Mouse (Mus musculus): ENCODE measurements around the gene Rab33b. TPM values are rescaled to one million over a fixed set of nuclear protein-coding genes. Genes with fewer than 3 reads are reported as not detected.

Rab33b gene
- total RNA-seq, 2 experiments from 2014 or later: 7.3 to 8.3 TPM

GRCm38 (mm10) chr3:51511983-51512382 is 28.3 kb downstream of the Rab33b start:
- DNase-seq: no peak

GRCm38 (mm10) chr3:51517467-51517866 is 33.7 kb downstream of the Rab33b start:
- no peak for DNase-seq

- no peak for DNase-seq
Observed at GRCm38 (mm10) chr3:51517878-51518762, 34.4 kb downstream of the Rab33b start.

GRCm38 (mm10) chr3:51518763-51519121 is 35.0 kb downstream of the Rab33b start:
- DNase-seq: no peak

- DNase-seq: no peak
Observed at GRCm38 (mm10) chr3:51521262-51521661, 37.5 kb downstream of the Rab33b start.

- DNase-seq: no peak
Observed at GRCm38 (mm10) chr3:51525186-51525785, 41.6 kb downstream of the Rab33b start.

- no peak for DNase-seq
Observed at GRCm38 (mm10) chr3:51526891-51527290, 43.2 kb downstream of the Rab33b start.

- peak; percentile 35 for DNase-seq
Observed at GRCm38 (mm10) chr3:51531473-51532281, 48.0 kb downstream of the Rab33b start.

- DNase-seq: no peak
Observed at GRCm38 (mm10) chr3:51532282-51532620, 48.5 kb downstream of the Rab33b start.

GRCm38 (mm10) chr3:51533573-51533972 is 49.9 kb downstream of the Rab33b start:
- no peak for DNase-seq

- DNase-seq: no peak
Observed at GRCm38 (mm10) chr3:51534013-51534412, 50.3 kb downstream of the Rab33b start.

- DNase-seq: peak; percentile 29
Observed at GRCm38 (mm10) chr3:51539567-51540408, 56.1 kb downstream of the Rab33b start.

GRCm38 (mm10) chr3:51540659-51541058 is 56.9 kb downstream of the Rab33b start:
- no peak for DNase-seq

- DNase-seq: no peak
Observed at GRCm38 (mm10) chr3:51544442-51545128, 60.9 kb downstream of the Rab33b start.

Other genes with a start within 250 kb of the Rab33b start
- 10 to 100 TPM; 44.3 to 46.1 TPM for gene Elf2, start 143.3 kb upstream of the Rab33b start, total RNA-seq (2021)
- not detected for gene Mgarp, start 87.2 kb upstream of the Rab33b start, total RNA-seq (2021)
- 1,000 to 10,000 TPM; 1,156 to 1,193 TPM for gene Ndufc1, start 74.9 kb upstream of the Rab33b start, total RNA-seq (2021)
- 10 to 100 TPM; 39.6 to 48.4 TPM for gene Naa15, start 68.8 kb upstream of the Rab33b start, total RNA-seq (2021)
- 100 to 1,000 TPM; 131 to 158 TPM for gene Setd7, start 77.0 kb downstream of the Rab33b start, total RNA-seq (2021)
- under 1 TPM; 0.80 to 0.87 TPM for gene Mgst2, start 176.4 kb downstream of the Rab33b start, total RNA-seq (2021)